Mouse (Mus musculus) skeletal muscle tissue, adult 2 months (tissue): ENCODE data around the gene Crygn.
A peak's percentile ranks its signal among the peaks of the same experiment; 100 is the strongest.

Experiments
- DNase-seq: peaks from one replicate; pipeline ENCODE4 v3.0.0-alpha.2; 2012; ENCODE audit warnings: low read depth, low spot score

The Crygn gene

DNA sequence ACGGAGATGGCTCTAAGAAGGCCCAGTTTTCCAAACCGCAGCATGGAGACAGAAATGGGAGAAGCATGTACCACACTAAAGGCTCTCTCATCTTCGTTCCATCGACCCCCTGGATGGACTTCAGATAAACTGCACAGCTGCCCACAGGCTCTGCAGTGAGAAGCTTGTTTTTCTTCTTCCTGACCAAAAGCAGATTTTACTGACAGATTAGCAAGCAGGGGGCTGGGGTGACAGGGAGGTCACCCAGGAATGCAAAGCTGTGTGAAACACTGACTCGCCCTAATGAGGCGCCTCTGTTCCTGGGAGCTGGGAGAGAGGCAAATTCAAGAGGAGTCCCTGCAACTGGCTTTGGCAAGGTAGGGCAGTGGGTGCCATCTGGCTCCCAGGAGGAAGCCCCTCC, 10.3 kb downstream of the Crygn start:
- DNase-seq, result no peak

DNA sequence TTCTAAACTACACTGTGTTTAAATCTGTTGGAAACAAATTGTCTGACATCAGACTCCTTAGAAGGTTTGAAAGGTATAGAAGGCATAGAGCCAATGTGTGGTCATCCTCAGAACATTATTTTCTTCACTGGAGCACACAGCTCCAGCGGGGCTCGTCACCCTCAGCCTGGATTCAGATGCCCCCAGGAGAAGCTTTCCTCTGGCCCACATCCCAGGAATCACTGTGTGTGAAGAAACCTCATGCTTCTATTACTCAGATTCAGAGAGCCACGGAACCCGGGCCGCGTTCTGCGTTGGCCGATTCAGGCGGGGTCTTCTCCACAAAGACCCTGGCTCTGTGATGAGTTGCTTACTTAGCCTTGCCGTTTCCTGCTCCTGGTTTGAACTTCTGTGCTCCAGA, 13.9 kb downstream of the Crygn start:
- DNase-seq, result no peak

DNA sequence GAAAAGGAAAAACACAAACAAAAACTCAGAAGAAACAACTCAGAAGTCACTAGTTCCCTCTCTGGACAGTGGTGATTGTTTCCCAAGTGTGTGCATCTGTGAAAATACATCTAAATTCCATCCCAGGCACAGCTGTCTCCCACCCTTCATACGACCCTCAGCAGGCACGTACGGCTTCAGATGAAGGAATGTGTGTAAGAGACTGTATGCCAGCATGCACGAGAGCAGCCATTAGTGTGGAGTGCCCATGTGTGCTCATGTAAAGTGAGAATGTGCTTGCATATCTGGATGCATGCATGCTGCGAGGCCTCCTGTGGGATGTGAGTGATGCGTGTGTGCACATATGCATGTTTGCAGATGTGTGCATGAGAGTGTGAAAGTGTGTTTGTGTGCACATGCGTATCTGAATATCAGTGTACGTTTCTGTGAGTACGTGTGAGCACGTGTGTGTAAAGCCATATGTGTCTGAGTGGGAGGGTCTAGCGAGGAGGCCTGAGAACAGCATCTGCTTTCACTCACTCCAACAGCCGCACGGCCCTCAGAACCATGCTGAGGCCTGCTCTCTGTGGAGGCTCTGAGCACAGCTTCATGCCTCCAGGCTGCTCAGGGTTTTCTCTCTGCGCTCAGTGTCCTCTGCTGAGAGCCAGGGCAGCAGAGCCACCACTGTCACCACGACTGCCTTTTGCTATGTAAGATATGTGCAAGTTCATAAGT, 16.5 kb downstream of the Crygn start:
- no peak for DNase-seq

DNA sequence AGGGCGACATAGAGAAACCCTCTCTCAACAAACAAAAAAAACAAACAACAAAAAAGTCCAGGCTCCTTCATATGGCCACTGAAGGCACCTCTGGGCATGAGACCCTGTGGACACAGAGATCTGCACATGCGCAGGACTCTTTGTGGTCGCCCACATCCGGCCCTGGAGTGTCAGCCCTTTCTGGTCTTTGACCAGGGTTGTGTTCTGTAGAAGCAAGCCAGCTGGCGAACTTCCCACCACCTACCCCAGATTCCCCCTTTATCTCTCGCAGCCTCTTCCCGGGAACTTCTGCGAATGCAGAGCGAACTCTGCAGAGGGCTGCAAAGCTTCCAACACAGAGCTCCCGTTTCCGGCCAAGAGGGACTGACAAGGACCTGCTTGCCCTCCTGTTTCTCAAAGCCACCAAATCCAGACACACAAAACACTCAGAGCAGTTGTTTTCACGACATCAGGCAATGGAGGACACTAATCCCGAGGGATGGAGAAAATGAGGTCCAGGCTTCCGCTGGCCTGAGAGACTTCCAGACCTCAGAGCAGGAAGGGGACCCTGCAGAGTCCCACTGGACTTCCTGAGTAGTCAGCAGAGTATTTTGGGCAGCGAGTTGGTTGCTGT, 18.6 kb downstream of the Crygn start:
- peak; percentile 72 for DNase-seq

DNA sequence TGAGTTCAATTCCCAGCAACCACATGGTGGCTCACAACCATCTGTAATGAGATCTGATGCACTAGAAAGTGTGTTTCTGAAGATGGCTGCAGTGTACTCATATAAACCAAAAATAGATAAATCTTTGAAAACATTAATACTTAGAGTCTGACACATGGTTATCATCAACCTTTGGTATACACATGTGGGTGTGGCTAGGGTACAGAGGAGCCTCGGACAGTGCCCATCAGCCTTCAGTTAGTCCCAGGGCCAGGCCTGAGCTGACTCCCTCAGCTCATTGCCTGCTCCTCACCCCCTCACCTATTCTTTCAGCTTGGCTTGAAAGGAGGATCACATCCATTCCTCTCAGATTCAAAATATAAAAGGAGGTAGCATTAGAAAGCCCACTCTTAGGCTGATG, 19.3 kb downstream of the Crygn start:
- no peak for DNase-seq

DNA sequence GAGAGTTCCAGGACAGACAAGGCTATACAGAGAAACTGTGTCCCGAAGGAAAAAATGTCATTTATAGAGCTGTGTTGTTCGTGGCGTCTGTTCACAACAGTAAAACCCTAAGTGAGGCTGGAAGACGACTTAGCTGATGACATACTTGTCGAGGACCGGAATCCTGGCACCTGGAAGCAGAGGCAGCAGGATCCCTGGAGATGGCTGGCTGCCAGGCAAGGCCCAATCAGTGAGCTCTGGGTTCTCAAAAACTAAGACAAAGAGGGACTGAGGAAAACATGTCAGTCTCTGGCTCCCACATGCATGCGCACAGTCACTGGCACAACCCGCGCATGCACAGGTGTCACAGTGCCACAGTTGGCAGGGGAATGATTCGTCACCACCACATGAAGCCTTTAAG, 20.2 kb downstream of the Crygn start:
- DNase-seq, result no peak

DNA sequence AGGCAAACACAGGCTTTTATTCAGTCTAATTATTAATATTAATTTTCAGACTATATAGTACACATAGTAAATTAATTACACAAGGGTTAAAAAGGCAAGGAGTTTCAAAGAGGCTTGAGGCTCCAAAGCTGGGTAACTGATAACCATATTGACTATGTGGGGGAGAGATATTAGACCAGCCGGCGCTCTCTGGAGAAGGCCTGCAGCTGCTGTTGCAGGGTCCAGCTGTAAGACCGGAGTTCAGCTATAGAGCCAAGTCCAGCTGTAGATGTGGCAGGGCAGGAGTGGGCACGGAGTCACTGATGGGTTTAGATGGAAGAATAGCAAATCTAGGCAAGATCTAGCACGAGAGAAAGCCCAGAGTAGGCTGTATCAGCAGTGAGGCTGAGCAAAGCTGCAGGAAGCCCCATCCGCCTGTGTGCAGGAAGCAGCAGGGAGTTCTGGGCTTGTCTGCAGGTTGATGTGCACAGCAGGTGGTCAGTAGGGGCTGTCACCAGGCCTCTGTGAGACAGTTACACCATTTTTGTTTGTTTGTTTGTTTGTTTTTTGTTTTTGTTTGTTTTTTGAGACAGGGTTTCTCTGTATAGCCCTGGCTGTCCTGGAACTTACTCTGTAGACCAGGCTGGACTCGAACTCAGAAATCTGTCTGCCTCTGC, 23.9 kb downstream of the Crygn start:
- no peak for DNase-seq

DNA sequence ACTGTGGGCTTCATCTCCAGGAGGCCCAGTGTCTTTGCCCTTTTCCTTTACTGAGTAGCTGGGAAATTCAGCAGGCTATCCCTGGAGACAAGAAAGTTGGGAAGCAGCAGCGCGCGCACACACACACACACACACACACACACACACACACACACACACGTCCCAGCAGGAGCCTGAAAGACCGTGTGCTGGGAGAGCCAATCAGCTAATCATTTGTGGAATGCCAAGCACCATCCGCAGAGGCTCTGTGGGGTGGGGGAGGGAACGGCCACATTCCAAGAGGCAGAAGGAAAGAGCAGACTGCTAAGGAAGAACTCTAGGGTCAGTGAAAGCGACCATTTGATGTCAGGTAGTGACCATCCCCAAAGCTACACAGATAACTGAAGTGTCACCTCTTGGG, 24.7 kb downstream of the Crygn start:
- DNase-seq, result no peak

DNA sequence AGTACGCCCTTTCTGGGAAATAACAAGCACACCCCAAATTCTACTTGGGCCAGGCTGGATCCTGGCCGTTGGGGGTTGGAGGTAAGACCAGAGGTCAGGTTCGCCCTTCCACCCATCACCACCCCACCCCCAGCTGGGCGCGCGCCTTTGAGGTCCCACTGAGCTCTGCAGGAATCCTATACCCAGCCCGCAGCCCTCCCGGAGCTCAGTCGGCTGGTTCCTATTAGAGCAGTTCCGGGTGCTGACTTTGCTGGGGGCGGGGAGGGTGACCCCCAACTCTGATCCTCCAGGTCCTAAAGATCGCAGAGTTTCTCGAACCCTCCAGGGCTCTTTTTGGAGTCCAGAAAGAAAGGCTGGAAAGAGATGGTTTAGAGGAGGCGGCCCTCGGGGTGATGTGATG, 26.8 kb downstream of the Crygn start:
- no peak for DNase-seq

DNA sequence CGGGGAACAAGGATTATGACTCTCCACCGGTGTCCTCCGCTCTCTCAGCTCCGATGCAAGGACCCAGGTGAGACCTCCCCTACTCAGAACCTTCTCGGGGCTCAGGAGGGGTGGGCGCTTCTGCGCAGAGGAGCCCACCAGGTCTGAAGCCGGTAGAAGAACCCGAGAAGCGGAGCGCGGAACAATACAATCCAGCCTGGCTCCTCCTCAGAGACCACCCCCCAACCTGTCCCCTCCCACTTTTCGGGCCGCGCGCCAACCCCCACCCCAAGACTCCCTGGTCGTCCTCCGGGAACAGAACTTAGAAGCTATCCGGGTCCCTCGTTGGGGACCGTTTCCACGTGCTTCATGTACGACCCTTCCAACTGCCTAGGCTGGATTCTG, 27.3 kb downstream of the Crygn start, which contains the start of gene Wdr86:
Gene Wdr86 (minus strand): TSS at position 240 of the 384 bp plus-strand sequence.
- no peak for DNase-seq

DNA sequence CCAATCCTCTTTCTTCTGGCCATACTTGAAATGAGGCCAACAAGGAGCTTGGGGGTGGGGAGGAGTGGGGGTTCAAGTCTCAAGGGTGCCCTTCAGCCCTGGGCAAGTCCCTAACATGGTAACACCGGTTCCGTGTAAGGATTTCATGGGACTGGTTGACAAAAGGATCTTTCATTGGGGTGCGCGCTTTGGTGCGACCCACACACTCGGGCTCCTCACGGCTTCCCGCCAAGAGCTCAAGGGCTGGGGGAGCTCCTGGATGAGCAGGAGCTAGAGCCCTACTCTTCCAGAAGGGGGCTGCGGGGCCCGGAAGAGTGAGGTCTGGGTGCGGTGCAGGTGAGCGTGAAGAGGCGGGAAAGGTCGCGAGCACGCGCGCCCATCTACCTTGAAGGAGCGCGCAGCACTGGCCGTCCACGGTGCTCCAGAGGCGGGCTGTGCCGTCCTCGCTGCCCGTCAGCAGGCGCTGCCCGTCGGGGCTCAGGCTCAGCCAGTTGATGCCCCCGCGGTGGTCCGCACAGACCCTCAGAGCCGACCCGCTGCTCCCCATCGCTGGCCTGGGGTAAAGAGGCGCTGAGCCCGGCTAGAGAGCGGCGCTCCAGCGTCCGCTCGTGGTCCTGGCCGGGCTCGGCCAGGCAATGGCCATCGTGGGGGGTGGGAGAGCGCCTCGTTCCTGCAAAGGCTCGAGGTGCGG, 27.9 kb downstream of the Crygn start:
- no peak for DNase-seq

DNA sequence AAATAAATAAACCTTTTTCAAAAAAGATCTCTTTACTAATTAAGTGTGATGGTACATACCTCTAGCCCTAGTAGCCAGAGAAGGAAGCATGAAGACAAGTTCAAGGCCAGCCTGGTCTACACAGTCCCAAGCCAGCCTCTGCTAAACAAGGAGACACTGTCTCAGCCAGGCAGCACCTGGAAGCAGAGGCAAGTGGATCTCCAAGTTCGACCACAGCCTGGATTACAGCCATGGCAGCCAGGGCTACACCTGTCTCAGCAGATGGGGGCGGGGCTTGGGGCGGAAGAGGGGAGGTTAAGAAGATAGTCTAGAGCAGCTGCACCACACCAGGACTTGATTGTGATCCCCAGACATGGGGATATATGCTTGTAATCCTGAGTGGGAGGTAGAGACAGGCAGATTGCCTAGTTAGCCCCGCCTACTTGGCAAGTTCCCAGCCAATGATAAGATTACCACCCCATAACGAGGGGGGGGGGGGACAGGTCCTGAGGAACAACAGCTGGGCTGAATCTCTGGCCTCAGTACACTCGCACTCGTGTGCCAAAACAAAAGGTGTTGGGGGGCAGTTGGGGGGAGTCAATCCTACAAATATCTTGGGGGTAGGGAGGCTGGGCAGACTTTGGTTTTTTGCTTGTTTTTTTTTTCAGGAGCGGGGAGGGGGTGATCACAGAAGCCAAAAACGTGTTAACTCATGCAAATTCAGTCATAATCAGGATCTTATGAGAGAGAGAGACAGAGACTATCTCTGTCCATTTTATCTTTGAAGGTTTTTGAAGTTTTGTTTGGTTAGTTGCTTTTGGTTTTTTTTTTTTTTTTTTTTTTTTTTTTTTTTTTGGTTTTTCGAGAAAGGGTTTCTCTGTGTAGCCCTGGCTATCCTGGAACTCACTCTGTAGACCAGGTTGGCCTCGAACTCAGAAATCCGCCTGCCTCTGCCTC, 30.6 kb downstream of the Crygn start:
- DNase-seq, result no peak

DNA sequence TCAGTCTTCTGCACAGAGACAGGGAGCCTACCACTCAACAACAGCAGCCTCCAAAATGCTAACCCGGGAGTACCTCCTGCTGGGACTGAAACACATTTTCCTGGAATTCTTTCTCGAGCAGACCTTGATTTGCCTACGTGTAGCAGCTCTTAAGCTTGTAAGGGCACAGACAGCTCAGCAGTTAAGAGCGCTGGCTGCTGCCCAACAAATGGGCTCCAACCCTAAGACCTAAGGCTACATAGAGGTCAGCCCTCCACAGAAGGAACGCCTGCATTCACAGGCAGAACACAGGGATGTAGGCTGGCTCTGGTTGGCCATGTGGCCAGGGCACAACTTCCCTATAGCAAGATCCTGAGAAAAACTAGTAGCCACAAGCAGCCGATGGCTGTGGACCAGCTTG, 31.9 kb downstream of the Crygn start:
- DNase-seq, result no peak

DNA sequence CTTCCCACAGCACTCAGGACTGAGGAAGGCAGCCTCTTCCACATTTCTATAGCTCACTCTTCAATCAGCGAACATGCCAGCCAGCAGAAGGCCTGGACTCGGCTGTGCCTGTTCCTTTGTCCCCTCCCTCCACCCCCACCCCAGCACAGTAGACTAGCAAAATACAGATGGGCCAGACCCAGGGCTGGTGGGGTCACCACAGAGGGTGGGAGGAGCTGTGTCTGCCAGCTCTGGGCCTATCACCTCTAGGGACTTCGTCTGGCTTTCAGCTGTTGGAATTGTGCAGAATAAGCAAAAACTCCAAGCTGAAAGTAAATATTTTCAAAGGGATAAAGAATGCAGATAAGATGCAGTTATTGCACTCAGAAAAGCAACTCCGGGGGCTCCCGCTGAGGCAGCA, 33.0 kb downstream of the Crygn start:
- DNase-seq, result no peak

DNA sequence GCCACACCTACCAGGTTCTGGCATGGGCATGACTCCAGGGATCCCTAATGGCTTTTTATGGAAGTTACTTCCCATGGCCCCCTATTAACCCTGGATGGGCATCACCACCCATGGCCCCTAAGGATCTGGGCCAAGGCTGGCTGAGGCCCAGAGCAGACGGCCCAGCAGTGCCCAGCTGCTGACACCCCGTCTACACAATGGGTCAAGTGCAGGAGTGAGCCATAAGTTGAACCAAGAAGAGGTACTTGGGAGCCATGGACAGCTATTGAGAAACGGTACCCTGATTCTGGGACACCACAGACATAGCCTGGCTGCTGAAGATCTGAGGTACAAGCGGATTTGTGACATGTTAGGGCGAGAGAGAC, 33.6 kb downstream of the Crygn start:
- no peak for DNase-seq

DNA sequence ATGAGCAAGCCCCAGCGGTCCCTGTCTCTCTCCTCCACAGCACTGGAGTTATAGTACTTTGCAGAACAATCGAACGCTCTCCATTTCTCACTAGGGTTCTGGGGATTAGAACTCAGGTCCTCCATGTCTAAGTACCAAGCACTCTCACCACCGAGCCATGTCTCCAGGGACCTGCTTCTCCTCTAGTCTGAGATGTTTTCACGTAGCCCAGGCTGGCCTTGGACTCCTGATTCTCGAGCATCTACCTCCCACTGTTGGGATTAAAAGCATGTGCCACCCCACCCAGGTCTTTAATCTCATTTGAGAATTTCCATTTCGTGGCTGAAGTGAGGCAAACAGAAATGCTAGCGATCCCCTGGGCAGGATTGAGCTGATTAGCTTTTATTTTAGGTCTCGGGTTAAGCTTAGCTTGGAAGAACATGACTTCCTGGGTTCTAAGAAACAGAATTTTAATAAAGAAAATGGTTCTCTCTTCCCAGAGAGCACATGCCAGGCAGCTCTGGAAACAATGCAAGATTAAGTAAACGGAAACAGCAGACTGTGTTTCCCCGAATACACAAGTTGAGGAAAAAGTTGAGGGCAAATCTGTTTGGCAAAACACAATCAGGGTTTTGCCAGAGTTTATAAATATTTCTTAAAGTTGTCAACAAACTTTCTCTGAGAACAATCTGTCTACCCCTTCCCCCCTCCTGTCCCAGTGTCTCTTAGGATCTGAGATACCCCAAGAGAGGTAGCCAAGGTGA, 34.1 kb downstream of the Crygn start:
- DNase-seq, result no peak

DNA sequence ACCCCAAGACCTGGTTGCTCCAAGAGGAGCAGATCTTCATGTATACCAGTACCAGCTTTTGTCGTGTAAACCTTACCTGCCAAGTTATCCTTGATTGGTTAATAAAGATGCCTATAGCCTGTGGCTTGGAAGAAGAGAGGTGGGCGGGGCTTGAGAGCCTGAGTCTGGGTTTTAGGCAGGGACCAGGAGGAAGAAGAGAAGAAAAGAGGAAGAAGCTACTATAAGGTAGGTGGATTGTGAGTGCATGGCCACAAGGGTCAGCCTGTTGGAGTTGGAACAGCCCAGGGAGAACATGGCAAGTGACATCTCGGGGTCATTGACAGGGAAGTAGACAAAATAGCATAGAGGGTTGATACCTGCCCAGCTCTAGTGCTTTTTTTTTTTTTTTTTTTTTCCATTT, 38.0 kb downstream of the Crygn start:
- DNase-seq, result no peak

DNA sequence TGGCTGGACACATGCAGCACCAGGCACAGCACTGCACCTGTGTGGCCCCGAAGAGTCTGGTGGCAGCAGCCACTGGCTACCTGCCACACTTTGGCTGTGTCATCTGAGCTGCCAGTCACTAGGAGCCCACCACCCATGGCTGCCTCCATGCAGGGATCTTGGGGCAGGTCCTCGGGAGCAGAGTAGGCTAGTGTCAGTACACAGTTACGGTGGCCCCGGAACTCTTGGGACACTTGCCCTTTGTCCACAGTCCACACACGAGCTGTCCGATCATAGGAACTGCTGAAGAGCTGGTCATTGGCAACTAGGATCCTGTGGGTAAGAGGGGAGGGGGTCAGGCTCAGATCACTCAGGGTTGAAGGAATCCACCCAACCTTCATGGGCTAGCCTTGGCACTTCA, 39.7 kb downstream of the Crygn start:
- DNase-seq, result no peak

DNA sequence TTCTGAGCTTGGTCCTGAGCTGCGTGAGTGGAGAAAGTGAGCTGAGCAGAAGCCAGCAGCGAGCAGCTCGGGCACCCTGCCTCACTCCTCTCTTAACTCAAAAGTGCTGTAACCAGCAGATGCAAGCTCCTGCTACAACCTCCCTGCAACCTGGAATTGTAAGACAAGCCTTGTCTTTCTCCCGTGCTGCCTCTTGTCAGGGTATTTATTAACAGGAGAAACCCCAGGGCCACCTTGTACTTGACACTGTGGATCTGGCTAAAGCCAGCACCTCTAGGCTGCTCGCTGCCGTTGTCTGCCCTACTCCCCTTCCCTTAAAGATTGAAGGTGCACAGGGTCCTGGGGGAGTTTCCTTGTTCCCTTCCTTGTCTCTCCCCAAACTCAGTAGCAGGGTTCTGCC, 43.8 kb downstream of the Crygn start:
- DNase-seq, result no peak

DNA sequence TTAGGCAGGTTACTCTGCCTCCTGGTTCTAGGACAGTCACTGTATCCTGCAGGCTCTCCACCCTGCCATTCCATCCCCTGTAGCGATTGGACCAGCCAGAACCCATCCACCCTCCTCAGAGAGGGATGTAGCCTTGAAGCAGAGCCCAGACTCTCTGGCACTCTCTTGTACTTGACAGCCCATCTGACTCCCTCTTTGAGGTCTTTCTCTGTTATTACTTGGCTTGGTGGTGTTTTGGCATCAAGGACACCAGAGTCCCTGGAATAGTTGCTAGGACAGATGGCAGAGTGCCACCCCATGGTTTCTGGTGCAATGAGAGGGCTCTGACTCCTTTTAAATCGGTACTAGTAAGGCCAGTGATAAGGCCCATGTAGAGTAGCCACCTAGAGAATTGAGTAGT, 44.6 kb downstream of the Crygn start:
- peak; percentile 32 for DNase-seq

DNA sequence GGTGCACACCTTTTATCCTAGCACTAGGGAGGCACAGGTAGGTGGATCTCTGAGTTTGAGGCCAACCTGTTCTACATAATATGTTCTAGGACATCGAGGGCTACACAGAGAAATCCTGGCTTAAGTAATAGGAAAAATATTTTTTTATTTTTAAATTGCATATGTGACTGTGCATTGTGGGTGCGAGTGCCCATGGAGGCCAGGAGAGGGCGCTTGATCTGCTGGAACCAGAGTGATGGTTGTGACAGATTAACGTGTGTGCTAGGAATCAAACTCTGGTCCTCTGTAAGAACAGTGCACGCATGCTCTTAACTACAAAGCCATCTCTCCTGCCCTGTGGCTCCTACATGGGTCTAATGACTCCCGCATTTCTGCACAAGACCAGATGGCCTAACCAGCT, 46.2 kb downstream of the Crygn start:
- DNase-seq, result no peak
